Mouse (Mus musculus): Measurements from ENCODE around the gene Kcng4.

Kcng4 gene

GRCm38 (mm10) chr8:119635378-119635777, at the start of gene Kcng4:
Gene Kcng4, minus strand, starts transcription at chr8:119635680.
- in situ Hi-C loops (cut with MboI; ENCODE audit: unreplicated experiment in 2 of 2) = no loop called here

GRCm38 (mm10) chr8:119679184-119679583, 43.7 kb upstream of the Kcng4 start:
- in situ Hi-C loops (cut with MboI; ENCODE audit: unreplicated experiment in 2 of 2) = loop anchor here in 1 of 2 experiments (5.0 to 10.0 kb wide), 5 partner anchors 234 to 454 kb away; partner anchors contain the start of gene Necab2

- in situ Hi-C loops (cut with MboI; ENCODE audit: unreplicated experiment in 2 of 2) = loop anchor here in 1 of 2 experiments (5.0 to 10.0 kb wide), 5 partner anchors 233 to 453 kb away; partner anchors contain the start of gene Necab2
Measured at GRCm38 (mm10) chr8:119678138-119678843, 42.8 kb upstream of the Kcng4 start.

GRCm38 (mm10) chr8:119676389-119676788, 40.9 kb upstream of the Kcng4 start:
- in situ Hi-C loops (cut with MboI; ENCODE audit: unreplicated experiment in 2 of 2) = loop anchor here in 1 of 2 experiments (5.0 to 10.0 kb wide), 5 partner anchors 232 to 452 kb away; partner anchors contain the start of gene Necab2

GRCm38 (mm10) chr8:119675457-119675856, 40.0 kb upstream of the Kcng4 start:
- in situ Hi-C loops (cut with MboI; ENCODE audit: unreplicated experiment in 2 of 2) = loop anchor here in 1 of 2 experiments (5.0 to 10.0 kb wide), 5 partner anchors 231 to 451 kb away; partner anchors contain the start of gene Necab2

DNA sequence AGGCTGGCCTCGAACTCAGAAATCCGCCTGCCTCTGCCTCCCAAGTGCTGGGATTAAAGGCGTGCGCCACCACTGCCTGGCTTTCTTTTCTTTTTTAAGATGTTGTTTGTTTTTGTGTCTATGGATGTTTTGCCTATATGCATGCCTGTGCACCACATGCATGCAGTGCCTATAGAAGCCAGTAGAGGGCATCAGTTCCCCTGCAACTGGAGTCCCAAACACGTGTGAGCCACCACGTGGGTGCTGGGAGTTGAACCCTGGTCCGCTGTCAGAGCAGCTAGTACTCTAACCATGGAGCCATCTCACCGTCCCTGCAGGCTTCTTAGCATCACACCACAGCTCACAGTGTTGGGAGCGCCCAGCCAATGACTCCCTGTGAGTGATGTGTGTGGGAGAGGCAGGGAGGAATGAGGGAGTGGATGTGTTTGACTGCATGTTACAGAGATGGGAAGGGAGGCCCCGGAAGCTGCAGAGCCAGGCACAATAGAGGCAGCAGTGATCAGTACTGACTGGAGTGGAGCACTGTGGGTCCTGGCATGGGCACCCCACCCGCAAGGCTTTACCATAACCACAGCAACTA, 38.6 kb upstream of the Kcng4 start:
- in situ Hi-C loops (cut with MboI; ENCODE audit: unreplicated experiment in 2 of 2) = loop anchor here (5.0 to 10.0 kb wide), 4 partner anchors 227 to 449 kb away; partner anchors contain the start of gene Necab2 (in 2 of the 2)

DNA sequence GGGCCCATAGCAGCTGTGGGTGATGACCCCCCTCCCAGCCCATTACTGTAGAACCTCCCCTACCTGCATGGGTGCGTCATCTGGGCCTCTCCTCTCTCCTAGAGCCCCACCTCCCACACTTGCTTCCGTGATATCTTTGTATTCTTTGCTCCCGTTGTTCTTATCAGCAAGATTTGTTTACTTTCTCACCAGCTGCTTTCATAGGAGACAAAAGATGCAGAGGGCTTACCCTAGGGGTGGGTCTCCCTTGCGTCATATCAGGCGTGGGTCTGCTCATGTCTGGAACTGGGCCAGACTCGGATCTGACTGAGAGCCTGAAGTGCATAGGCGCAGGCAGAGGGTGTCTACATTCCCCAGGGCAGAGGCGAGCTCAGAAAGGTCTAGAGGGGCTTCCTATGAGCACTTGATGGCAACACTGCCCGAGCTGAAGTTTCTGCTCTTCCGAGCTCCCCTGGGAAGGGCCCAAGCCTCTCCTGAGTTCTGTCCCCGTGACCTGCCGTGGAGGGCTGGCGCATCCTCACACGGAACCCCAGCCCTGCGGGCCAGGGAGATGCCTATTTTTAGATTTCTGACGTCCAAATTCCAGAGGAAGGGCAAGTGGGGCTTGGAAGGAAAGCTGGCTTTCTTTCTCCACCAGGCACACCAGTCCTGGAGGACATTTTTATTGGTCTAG, 35.1 kb upstream of the Kcng4 start:
- in situ Hi-C loops (cut with MboI; ENCODE audit: unreplicated experiment in 2 of 2) = loop anchor here (5.0 to 10.0 kb wide), 4 partner anchors 223 to 446 kb away; partner anchors contain the start of gene Necab2 (in 2 of the 2)

- in situ Hi-C loops (cut with MboI; ENCODE audit: unreplicated experiment in 2 of 2) = no loop called here
Measured at GRCm38 (mm10) chr8:119669284-119669683, 33.8 kb upstream of the Kcng4 start.

DNA sequence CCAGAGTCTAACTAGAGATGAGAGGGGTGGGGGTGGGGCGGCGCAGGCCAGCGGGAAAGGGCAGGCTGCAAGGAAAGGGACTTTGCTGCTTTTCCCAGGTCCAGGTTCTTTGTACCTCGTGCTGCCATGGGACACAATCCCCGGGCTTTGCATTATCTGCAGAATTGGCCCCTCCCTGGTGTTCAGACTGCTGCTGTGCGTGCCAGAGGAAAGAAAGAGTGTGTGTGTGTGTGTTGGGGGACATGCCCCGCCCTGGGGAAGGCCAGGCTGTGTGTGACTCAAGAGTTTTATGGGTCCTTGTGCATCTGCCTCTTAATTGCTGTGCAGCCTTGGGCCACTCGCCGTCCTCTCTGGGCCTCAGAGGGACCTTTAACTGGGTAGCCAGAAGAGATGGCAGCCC, 33.0 kb upstream of the Kcng4 start:
- in situ Hi-C loops (cut with MboI; ENCODE audit: unreplicated experiment in 2 of 2) = no loop called here

GRCm38 (mm10) chr8:119666219-119666951, 30.9 kb upstream of the Kcng4 start, which contains the start of gene Wfdc1:
Gene Wfdc1, plus strand, starts transcription at chr8:119666365.
- in situ Hi-C loops (cut with MboI; ENCODE audit: unreplicated experiment in 2 of 2) = no loop called here

DNA sequence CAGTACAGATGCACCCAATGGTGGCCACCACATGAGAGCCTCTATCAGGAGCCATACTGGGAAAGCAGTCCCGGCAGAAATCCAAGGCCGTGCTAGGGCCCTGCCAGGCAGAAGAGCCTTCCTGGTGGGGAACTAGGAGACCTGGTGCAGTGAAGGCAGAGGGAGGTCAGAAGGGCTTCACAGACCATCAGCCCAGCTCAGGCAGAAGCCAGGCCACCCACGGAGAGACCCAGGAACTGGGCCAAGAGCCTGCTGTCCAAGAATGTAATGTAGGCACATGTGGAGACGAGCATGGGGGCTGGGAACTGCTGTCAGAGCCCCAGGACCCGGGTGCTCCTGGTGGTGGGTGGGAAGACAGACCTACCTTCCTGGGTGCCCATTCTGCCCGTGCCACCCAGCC, 29.8 kb upstream of the Kcng4 start:
- in situ Hi-C loops (cut with MboI; ENCODE audit: unreplicated experiment in 2 of 2) = no loop called here

- in situ Hi-C loops (cut with MboI; ENCODE audit: unreplicated experiment in 2 of 2) = no loop called here
Measured at GRCm38 (mm10) chr8:119663440-119663839, 28.0 kb upstream of the Kcng4 start.

DNA sequence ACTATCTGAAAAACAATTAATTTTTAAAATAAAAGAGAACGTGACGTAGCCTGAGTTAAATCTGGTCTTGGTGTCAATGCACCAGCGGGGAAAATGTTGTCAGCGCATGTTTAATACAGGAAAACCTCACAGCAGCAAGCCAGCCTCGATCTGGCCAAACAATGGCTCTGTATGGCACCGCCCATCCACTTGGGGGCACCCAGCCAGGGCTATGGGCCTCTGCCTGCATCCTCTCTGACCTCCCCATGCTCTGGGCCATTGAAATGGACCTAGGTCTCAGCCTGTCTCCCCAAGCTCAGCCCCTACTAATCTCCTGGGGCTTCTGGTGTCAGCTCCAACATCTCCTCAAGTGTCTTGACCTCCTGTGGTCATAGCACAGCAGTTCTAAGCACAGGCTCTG, 26.4 kb upstream of the Kcng4 start:
- in situ Hi-C loops (cut with MboI; ENCODE audit: unreplicated experiment in 2 of 2) = no loop called here

GRCm38 (mm10) chr8:119661081-119661480, 25.6 kb upstream of the Kcng4 start:
- in situ Hi-C loops (cut with MboI; ENCODE audit: unreplicated experiment in 2 of 2) = no loop called here

- in situ Hi-C loops (cut with MboI; ENCODE audit: unreplicated experiment in 2 of 2) = no loop called here
Measured at GRCm38 (mm10) chr8:119656709-119657464, 21.4 kb upstream of the Kcng4 start.

DNA sequence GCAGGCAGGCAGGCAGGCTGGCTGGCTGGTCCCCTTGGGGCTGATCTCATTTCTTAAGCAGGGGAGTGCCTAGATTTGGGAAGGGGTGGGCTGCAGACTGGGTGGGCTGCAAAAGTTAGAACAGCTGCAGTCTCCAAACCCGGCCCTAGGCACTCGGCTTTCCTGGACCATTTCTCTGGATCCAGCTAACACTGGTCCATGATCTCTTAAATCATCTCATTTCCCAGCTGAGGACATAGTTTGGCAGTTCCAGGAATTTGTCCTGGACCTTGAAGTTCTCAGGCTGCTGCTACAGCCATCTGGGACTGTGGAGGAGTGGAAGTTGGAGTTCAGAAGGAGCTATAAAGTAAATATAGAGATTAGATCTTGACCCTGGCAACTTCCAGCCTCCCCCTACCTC, 15.8 kb upstream of the Kcng4 start:
- in situ Hi-C loops (cut with MboI; ENCODE audit: unreplicated experiment in 2 of 2) = no loop called here

DNA sequence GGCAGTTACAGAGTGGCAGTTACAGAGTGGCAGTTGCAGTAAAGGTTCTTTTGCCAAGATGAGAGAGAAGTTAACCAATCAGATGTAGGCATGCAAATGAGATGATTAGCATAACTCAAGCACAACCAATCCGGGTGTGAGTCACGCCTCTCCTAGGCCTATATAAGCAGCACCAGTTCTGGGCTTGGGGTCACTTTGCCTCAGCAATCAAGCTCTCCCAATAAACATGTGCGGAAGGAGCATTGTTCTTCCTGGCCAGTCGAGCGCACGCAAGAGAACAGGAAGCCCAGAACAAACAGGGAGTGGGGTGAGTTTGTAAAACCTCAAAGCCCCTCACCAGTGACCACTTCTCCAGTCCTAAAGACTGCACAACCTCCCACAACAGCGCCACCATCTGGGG, 11.4 kb upstream of the Kcng4 start:
- in situ Hi-C loops (cut with MboI; ENCODE audit: unreplicated experiment in 2 of 2) = no loop called here

GRCm38 (mm10) chr8:119646197-119646596, 10.7 kb upstream of the Kcng4 start:
- in situ Hi-C loops (cut with MboI; ENCODE audit: unreplicated experiment in 2 of 2) = no loop called here

DNA sequence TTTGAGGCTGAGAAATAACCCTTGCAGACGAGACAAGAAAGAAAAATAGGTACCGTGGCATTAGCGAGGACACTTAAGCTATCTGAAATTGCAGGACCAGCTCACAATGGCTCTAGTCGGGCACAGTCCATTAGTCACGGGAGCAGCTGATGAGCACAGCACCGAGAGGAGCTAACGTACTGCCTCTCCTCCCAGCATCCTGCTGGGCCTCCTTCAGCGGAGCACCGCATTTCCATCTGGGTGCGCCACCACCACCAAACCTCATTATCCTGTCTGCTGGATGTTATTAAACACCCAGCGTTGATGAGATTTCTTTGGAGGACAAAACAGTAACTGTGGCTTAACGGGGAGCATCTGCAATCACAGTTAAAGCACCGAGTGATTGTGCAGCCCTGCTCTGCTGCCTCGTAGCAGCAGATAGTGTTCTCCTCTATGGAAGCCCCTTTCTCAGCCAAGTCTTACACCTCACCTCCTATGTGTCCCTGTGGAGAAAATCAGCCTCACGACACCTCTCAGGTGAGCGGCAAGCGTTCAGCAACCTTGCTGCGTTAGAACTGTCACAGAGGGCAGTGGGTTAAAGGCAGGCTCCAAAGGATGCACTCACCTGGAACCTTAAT, 9.6 kb upstream of the Kcng4 start:
- in situ Hi-C loops (cut with MboI; ENCODE audit: unreplicated experiment in 2 of 2) = no loop called here
